Mouse (Mus musculus) liver, embryonic 16.5 days (tissue): ENCODE results near the gene Ucn2. TPM values are rescaled to one million over a fixed set of nuclear protein-coding genes. Genes with fewer than 3 reads are reported as not detected.

Experiments
- ATAC-seq: fragments of 200-750 bp; cut with Nextera tagmentation; 2 replicates; pipeline ENCODE4 v1.8.0; 2017; ENCODE audit warnings: low read depth, mild to moderate bottlenecking, moderate number of reproducible peaks, moderate library complexity
- H3K27ac ChIP-seq: fragments of 300-500 bp; sonication (generic); 2 replicates; pipeline ENCODE4 v1.5.1; 2014; ENCODE audit warnings: mild to moderate bottlenecking, low read length
- H3K27me3 ChIP-seq: fragments of 300-500 bp; sonication (generic); 2 replicates; pipeline ENCODE4 v1.6.1; 2014; ENCODE audit warnings: low read depth, low read length, mixed read lengths; ENCODE audit not compliant: control insufficient read depth, insufficient read depth
- H3K36me3 ChIP-seq: fragments of 300-500 bp; sonication (generic); 2 replicates; pipeline ENCODE4 v1.6.1; 2014; ENCODE audit warnings: mild to moderate bottlenecking; ENCODE audit not compliant: control insufficient read depth, insufficient read depth
- H3K4me1 ChIP-seq: fragments of 300-500 bp; sonication (generic); 2 replicates; pipeline ENCODE4 v1.6.1; 2014; ENCODE audit warnings: low read depth, low read length, mixed read lengths; ENCODE audit not compliant: control insufficient read depth
- H3K4me2 ChIP-seq: fragments of 300-500 bp; sonication (generic); 2 replicates; pipeline ENCODE4 v1.6.1; 2014; ENCODE audit warnings: low read depth, low read length, mixed read lengths
- H3K4me3 ChIP-seq: fragments of 300-500 bp; sonication (generic); 2 replicates; pipeline ENCODE4 v1.5.1; 2014; ENCODE audit warnings: low read depth, mild to moderate bottlenecking, low read length
- H3K9ac ChIP-seq: fragments of 300-500 bp; sonication (generic); 2 replicates; pipeline ENCODE4 v1.6.1; 2014; ENCODE audit warnings: low read depth, low read length
- H3K9me3 ChIP-seq: fragments of 300-500 bp; sonication (generic); replicated peaks from 2 replicates; pipeline ENCODE4 v1.6.1; 2016; ENCODE audit warnings: low read length; ENCODE audit not compliant: control insufficient read depth
- WGBS: fragments of 180-500 bp; shearing (Covaris S2); extraction: QIAGEN DNeasy Blood & Tissue Kit; methylation state at CpG from one replicate; pipeline ENCODE4 v1.1.7; 2014; ENCODE audit not compliant: insufficient replicate concordance; 5-methylcytosine and 5-hydroxymethylcytosine counted together
- polyA plus RNA-seq: library from polyadenylated mRNA; unstranded; fragments of >200 nt; fragmentation: Nextera tagmentation; extraction: Ambion mirVana; gene quantifications from 2 replicates; pipeline ENCODE4 v1.2.1, GENCODE M21; 2015

The Ucn2 gene
- polyA plus RNA-seq, 1 experiment from 2014 or later = not detected

DNA sequence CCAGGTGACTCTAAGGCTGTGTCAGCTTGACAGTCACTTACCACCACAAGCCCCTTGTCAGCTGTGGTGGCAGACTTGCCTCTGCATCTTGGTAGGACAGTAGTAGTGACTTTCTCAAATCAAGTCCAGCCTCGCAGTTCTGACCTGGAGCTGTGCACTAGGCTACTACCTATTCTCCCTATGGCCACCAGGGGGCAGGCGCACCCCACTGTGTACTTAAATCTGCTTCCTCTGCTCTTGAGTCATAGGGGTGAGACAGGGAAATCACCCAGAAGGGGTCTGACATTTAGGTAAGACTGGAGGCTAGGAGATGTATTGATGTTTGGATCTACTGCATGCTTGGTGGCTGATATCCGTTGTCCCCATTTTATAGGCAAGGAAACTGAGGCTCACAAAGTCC, 14.9 kb downstream of the Ucn2 start:
- Histone ChIP-seq H3K4me2 (no peak overlapping the region), H3K9ac (no peak overlapping the region), H3K4me3 (no peak overlapping the region), H3K4me1 (peaks cover 4% of the 10 kb centered on the region), H3K36me3 (no peaks in the 10 kb centered on the region), H3K27ac (no peak overlapping the region), H3K27me3 (no peaks in the 10 kb centered on the region), H3K9me3 (no peaks in the 10 kb centered on the region)
- 6% methylated on average over 3 of the region's 3 CpGs for WGBS
- ATAC-seq = peak; percentile 31; the same call in 1 of the 2 replicates

DNA sequence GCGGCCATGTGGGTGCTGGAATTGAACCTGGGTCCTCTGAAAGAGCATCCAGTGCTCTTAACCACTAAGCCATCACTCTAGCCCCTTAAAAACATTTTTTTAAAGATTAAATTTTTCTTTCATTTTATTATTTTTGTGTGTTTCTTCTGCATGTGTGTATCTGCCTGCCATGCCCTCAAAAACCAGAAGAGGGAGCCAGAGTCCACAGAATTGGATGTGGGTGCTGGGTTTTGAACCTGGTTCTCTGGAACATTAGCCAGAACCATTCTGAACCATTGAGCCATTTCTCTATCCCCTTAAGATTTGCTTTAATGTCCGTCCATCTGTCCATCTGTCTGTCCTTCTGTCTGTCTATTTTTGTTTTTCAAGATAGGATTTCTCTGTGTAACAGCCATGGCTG, 17.4 kb downstream of the Ucn2 start:
- H3K9ac ChIP-seq = no peak overlapping the region
- H3K4me2 ChIP-seq = no peak overlapping the region
- no peak overlapping the region for H3K27ac ChIP-seq
- no peaks in the 10 kb centered on the region for H3K36me3 ChIP-seq
- H3K9me3 ChIP-seq = no peaks in the 10 kb centered on the region
- no peak overlapping the region for H3K4me3 ChIP-seq
- H3K4me1 ChIP-seq = no peaks in the 10 kb centered on the region; the same call in 1 of the 2 replicates
- no peaks in the 10 kb centered on the region for H3K27me3 ChIP-seq
- ATAC-seq = no peak
- WGBS = 28% methylated on average over 2 of the region's 2 CpGs

DNA sequence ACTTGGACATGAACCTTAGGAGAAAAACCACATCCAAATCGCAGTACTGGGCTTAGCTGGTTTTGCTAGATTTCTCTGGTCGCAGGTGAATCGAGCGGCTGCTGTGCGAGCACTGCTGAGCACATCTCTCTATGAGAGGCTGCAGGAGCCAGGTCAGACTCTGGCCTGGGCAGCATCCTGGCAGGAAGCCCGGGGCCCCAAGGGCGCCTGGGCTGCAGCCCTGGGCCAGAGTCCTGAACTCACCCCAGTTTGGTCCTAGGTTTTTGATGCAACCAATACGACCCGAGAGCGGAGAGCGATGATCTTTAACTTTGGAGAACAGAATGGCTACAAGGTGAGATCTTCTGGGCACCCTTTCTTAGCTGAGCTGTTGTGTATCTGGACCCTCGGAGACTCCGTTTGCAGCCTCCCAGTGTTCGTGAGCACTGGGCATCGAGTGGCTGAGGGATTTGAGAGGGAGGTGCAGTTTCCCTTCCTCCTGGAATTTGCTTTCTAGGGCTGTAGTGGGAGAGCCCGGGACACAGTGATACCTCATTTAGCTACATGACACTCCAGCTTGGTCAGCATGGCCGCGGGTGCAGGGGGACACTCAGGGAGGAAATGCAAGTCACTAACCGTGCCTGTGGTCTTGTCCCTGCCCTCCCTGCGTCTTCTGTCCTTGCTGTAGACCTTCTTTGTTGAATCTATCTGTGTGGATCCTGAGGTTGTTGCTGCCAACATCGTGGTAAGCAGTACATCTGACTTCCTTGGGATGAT, 21.4 kb downstream of the Ucn2 start:
- no peak overlapping the region for H3K4me3 ChIP-seq
- peaks cover 3% of the 10 kb centered on the region for H3K4me1 ChIP-seq
- no peak overlapping the region for H3K9ac ChIP-seq
- H3K4me2 ChIP-seq = no peak overlapping the region
- no peak for ATAC-seq
- H3K36me3 ChIP-seq = no peaks in the 10 kb centered on the region
- H3K27me3 ChIP-seq = no peaks in the 10 kb centered on the region
- H3K9me3 ChIP-seq = no peaks in the 10 kb centered on the region
- WGBS = 59% methylated on average over 21 of the region's 21 CpGs
- no peak overlapping the region for H3K27ac ChIP-seq

DNA sequence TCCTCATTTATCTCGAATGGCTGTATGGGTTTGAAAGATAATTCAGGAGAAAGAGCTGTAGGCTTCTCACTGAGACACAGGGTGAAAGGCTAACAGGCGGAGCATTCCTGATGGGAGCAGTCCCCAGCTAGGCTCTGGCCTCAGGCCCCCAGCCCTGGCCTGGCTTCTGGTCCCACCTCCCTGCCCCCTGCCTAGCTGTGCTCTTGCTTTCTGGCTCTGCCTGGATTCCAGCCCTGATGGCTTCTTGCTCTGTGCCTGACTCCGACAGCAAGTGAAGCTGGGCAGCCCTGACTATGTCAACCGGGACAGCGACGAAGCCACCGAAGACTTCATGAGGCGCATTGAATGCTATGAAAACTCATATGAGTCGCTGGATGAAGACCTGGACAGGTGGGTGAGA, 22.3 kb downstream of the Ucn2 start:
- WGBS = 79% methylated on average over 9 of the region's 9 CpGs
- Histone ChIP-seq H3K4me1 (peaks cover 3% of the 10 kb centered on the region), H3K27me3 (no peaks in the 10 kb centered on the region), H3K4me2 (no peak overlapping the region), H3K9ac (no peak overlapping the region), H3K9me3 (no peaks in the 10 kb centered on the region), H3K4me3 (no peak overlapping the region), H3K27ac (no peak overlapping the region), H3K36me3 (no peaks in the 10 kb centered on the region)
- ATAC-seq = no peak

DNA sequence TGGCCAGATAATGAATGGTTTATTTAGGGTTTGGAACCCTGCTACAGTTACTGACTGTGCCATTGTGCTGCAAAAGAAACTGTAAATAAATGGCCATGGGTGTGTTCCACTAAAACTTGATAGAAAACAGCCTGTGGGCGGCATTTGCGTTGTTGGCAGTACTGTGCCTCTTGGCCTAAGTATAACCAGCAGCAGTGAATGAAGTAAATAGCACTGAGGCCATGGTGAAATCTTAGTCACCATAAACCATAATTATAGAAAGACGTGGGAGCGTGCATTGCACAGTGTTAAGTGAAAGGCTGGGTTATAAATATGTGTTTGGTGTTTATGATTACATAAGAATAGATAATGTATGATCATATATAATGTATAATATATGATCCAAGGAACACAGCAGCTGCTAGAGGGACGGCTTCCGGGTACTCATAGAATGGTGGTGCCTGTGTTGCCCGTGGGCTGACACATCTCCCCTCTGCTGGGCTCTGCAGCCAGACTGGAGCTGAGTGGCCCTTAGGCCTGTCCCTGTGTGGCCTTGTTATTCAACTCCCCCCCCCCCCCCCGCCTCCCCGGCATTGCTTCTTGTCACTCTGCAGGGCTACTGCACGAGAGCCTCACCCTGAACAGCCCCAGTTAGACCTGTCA, 23.3 kb downstream of the Ucn2 start:
- no peaks in the 10 kb centered on the region for H3K9me3 ChIP-seq
- H3K4me2 ChIP-seq = no peak overlapping the region
- no peak overlapping the region for H3K27ac ChIP-seq
- ATAC-seq = no peak
- no peaks in the 10 kb centered on the region for H3K36me3 ChIP-seq
- WGBS = 57% methylated on average over 10 of the region's 10 CpGs
- H3K4me1 ChIP-seq = peaks cover 3% of the 10 kb centered on the region
- no peak overlapping the region for H3K9ac ChIP-seq
- H3K4me3 ChIP-seq = no peak overlapping the region
- no peaks in the 10 kb centered on the region for H3K27me3 ChIP-seq

DNA sequence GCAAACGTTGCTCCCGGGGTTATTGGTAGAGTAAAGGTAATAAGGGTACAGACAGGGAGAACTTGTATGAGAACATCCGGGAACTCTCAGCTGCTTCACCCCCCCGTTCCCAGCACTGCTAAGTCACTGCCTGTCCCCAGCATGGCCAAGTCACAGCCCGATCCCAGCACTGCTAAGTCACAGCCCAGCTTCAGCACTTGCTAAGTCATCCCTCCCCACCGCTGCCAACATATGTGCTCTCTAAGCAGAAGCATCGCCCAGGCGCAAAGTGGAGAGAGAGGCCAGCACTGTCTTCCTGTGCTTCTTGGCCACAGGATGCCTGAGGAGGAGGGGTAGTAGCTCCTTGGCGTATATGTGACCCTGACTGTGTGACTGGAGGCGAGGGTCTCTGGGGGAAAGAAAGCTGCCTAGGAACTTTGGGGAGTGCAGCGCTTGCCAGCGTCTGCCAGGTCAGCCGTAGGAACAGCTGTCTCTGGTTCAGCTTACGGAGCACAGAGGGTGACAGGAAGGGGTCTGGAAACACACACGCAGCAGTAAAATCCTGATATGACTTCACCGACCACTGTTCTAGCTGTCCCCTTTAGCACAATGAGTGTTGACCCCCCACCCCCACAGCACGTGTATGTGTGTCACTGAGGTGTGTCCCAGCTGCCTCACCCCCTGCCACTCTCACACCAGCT, 24.0 kb downstream of the Ucn2 start:
- WGBS = 22% methylated on average over 17 of the region's 17 CpGs

DNA sequence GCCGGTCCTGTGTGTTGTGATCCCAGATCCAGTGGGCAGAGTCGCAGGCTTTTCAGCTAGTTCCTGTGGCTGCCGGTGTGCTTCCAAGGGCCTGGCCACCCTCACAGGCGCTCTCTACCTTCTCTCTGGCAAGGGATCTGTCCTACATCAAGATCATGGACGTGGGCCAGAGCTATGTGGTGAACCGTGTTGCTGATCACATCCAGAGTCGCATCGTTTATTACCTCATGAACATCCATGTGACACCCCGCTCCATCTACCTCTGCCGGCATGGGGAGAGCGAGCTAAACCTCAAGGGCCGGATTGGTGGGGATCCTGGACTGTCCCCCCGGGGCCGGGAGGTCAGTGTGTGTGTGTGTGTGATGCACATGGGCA, 24.5 kb downstream of the Ucn2 start:
- H3K27ac ChIP-seq = no peak overlapping the region
- H3K4me2 ChIP-seq = no peak overlapping the region
- WGBS = 63% methylated on average over 14 of the region's 14 CpGs
- no peaks in the 10 kb centered on the region for H3K9me3 ChIP-seq
- no peaks in the 10 kb centered on the region for H3K36me3 ChIP-seq
- no peak overlapping the region for H3K9ac ChIP-seq
- H3K4me1 ChIP-seq = peaks cover 6% of the 10 kb centered on the region
- ATAC-seq = no peak
- H3K27me3 ChIP-seq = no peaks in the 10 kb centered on the region
- no peak overlapping the region for H3K4me3 ChIP-seq

More for the DNA sequence above, 24.0 kb downstream of the Ucn2 start:
- Histone ChIP-seq H3K4me3 (no peak overlapping the region), H3K36me3 (no peaks in the 10 kb centered on the region), H3K9ac (no peak overlapping the region; the same call in 1 of the 2 replicates), H3K27me3 (no peaks in the 10 kb centered on the region), H3K4me1 (peaks cover 3% of the 10 kb centered on the region), H3K9me3 (no peaks in the 10 kb centered on the region), H3K27ac (0 out of 2 replicates have a peak overlapping the region, but pooled peaks have one; percentile 20), H3K4me2 (no peak overlapping the region)
- ATAC-seq = peak; percentile 83

DNA sequence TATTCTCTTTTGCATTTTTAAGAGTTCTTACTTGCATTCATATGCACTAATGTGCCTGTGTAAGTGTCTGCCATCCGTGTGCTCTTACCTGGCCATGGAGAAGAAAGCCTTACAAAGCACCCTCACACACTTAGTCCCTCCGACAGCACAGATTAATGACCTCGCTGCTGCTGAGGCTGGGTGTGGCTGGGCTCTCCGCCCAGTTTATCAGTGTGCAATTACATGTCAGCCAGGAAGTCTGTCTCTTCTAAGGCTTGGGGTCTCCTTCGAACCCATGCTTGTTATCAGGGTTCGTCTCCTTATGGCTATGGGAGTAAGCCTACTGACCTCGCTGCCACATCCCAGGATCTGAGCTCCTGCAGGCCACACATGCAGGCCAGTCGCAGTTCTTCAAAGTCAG, 29.6 kb downstream of the Ucn2 start:
- H3K9ac ChIP-seq = no peak overlapping the region
- H3K4me2 ChIP-seq = peak overlapping the region; percentile 27; the same call in 1 of the 2 replicates
- no peak overlapping the region for H3K4me3 ChIP-seq
- no peak overlapping the region for H3K27ac ChIP-seq
- H3K36me3 ChIP-seq = no peaks in the 10 kb centered on the region
- peak; percentile 54 for ATAC-seq
- H3K27me3 ChIP-seq = no peaks in the 10 kb centered on the region
- peaks cover 23% of the 10 kb centered on the region for H3K4me1 ChIP-seq
- H3K9me3 ChIP-seq = no peaks in the 10 kb centered on the region
- WGBS = 21% methylated on average over 8 of the region's 8 CpGs
